Mouse (Mus musculus): ENCODE results near the gene Fas. TPM values are rescaled to one million over a fixed set of nuclear protein-coding genes. Genes with fewer than 3 reads are reported as not detected.

Fas gene
- polyA plus RNA-seq, 1 experiment from 2014 or later: 1.6 TPM

DNA sequence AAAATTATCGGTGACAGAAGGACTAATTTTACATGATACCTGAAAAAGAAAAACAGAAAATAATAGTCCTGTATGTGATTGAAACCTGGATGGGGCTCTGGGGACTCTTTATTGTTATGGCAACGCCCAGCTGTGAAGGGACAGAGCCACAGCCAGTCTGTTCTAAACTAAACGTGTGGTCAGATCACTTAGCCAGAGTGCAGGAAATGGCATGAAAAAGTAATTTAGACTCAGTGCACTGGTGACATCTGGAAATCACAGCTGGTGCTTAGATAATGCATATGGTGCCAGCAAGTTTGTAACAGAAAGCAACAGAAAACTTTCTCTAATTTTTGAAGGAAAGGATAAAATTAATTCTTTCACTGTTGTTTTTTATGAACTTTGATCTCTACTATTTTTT lies 79.9 kb downstream of the Fas start:
- no peak overlapping the region for H3K9ac ChIP-seq (ENCODE audit: low read depth, low read length)
- 52% methylated on average over 3 of the region's 3 CpGs for WGBS
- no peak overlapping the region for H3K4me3 ChIP-seq (ENCODE audit: low read length)
- H3K9me3 ChIP-seq (ENCODE audit: control insufficient read depth, low read length): no peaks in the 10 kb centered on the region
- H3K27me3 ChIP-seq (replicated peaks; ENCODE audit: control insufficient read depth, insufficient read depth, low read length): no peaks in the 10 kb centered on the region
- no peaks in the 10 kb centered on the region for H3K4me1 ChIP-seq (ENCODE audit: control insufficient read depth, insufficient read depth, low read depth, low read length)
- no peaks in the 10 kb centered on the region for H3K36me3 ChIP-seq (ENCODE audit: control insufficient read depth, insufficient read depth, low read length)
- no peak for ATAC-seq
- H3K27ac ChIP-seq (ENCODE audit: low read depth, low read length): no peak overlapping the region
- H3K4me2 ChIP-seq (ENCODE audit: low read length): no peak overlapping the region

Other genes with a start within 250 kb of the Fas start
- gene Lipn, start 223.3 kb upstream of the Fas start, polyA plus RNA-seq (2015; fragmentation: Nextera tagmentation; extraction: Ambion mirVana): not detected in 2 replicates
- gene Lipm, start 189.7 kb upstream of the Fas start, polyA plus RNA-seq (2015; fragmentation: Nextera tagmentation; extraction: Ambion mirVana): not detected in 2 replicates
- not detected in 2 replicates for gene Ankrd22, start 124.6 kb upstream of the Fas start, polyA plus RNA-seq (2015; fragmentation: Nextera tagmentation; extraction: Ambion mirVana)
- gene Stambpl1, start 98.4 kb upstream of the Fas start, polyA plus RNA-seq (2015; fragmentation: Nextera tagmentation; extraction: Ambion mirVana): 25.9 and 30.0 TPM in 2 replicates
- 17.6 and 29.5 TPM in 2 replicates for gene Acta2, start 35.1 kb upstream of the Fas start, polyA plus RNA-seq (2015; fragmentation: Nextera tagmentation; extraction: Ambion mirVana)
- 0.61 and 0.85 TPM in 2 replicates for gene Ch25h, start 184.5 kb downstream of the Fas start, polyA plus RNA-seq (2015; fragmentation: Nextera tagmentation; extraction: Ambion mirVana)
- 24.6 and 25.2 TPM in 2 replicates for gene Lipa, start 236.8 kb downstream of the Fas start, polyA plus RNA-seq (2015; fragmentation: Nextera tagmentation; extraction: Ambion mirVana)

Measured in hindbrain, embryonic 16.5 days (tissue).